Mouse (Mus musculus): ENCODE results near the gene Ptms. TPM values are rescaled to one million over a fixed set of nuclear protein-coding genes. Genes with fewer than 3 reads are reported as not detected.

Gene Ptms
- polyA plus RNA-seq, 1 experiment = 192 TPM

- Histone ChIP-seq H3K4me3 (replicated peaks; ENCODE audit: control insufficient read depth, low read depth, low read length) (no peak overlapping the region), H3K4me1 (ENCODE audit: control insufficient read depth, insufficient read depth, low read length) (no peaks in the 10 kb centered on the region; the same call in 1 of the 2 replicates), H3K27ac (ENCODE audit: control insufficient read depth, insufficient read depth, low read depth, low read length, poor library complexity) (no peak overlapping the region)
- WGBS = 80% methylated on average over 22 of the region's 22 CpGs
- TF ChIP-seq POLR2A (IDR thresholded peaks at IDR 0.05; ENCODE audit: borderline replicate concordance, control insufficient read depth, low read depth, low read length) (no peak), CTCF (IDR thresholded peaks at IDR 0.05; ENCODE audit: control insufficient read depth, insufficient read depth, low read length) (no peak)
These were observed 4.6 kb downstream of the Ptms start for GRCm38 (mm10) chr6:124915160-124915941.

- TF ChIP-seq POLR2A (IDR thresholded peaks at IDR 0.05; ENCODE audit: borderline replicate concordance, control insufficient read depth, low read depth, low read length) (no peak), CTCF (IDR thresholded peaks at IDR 0.05; ENCODE audit: control insufficient read depth, insufficient read depth, low read length) (no peak)
- H3K4me1 ChIP-seq (ENCODE audit: control insufficient read depth, insufficient read depth, low read length) = no peaks in the 10 kb centered on the region; the same call in 1 of the 2 replicates
- H3K27ac ChIP-seq (ENCODE audit: control insufficient read depth, insufficient read depth, low read depth, low read length, poor library complexity) = no peak overlapping the region
- 85% methylated on average over 7 of the region's 7 CpGs for WGBS
- no peak overlapping the region for H3K4me3 ChIP-seq (replicated peaks; ENCODE audit: control insufficient read depth, low read depth, low read length)
These were observed 5.4 kb downstream of the Ptms start for GRCm38 (mm10) chr6:124914511-124914910.

- no peak overlapping the region for H3K4me3 ChIP-seq (replicated peaks; ENCODE audit: control insufficient read depth, low read depth, low read length)
- no peak for TF ChIP-seq CTCF (IDR thresholded peaks at IDR 0.05; ENCODE audit: control insufficient read depth, insufficient read depth, low read length)
- TF ChIP-seq POLR2A (IDR thresholded peaks at IDR 0.05; ENCODE audit: borderline replicate concordance, control insufficient read depth, low read depth, low read length) = no peak
- H3K27ac ChIP-seq (ENCODE audit: control insufficient read depth, insufficient read depth, low read depth, low read length, poor library complexity) = no peak overlapping the region
- WGBS = 78% methylated on average over 14 of the region's 14 CpGs
- H3K4me1 ChIP-seq (ENCODE audit: control insufficient read depth, insufficient read depth, low read length) = no peaks in the 10 kb centered on the region; the same call in none of the 2 replicates
These were observed 6.1 kb downstream of the Ptms start for GRCm38 (mm10) chr6:124913721-124914285.

GRCm38 (mm10) chr6:124913214-124913613, 6.7 kb downstream of the Ptms start:
- H3K4me1 ChIP-seq (ENCODE audit: control insufficient read depth, insufficient read depth, low read length) = no peaks in the 10 kb centered on the region; the same call in none of the 2 replicates

GRCm38 (mm10) chr6:124911533-124912218, 8.2 kb downstream of the Ptms start, which contains the start of gene Lag3:
Lag3 (minus strand) TSS chr6:124911705.
- no peak within 1 kb of the TSS for H3K4me3 ChIP-seq (replicated peaks; ENCODE audit: control insufficient read depth, low read depth, low read length)
- whole genome bisulfite sequencing = 14% methylated on average over 13 of the region's 13 CpGs
- no peak for TF ChIP-seq POLR2A (IDR thresholded peaks at IDR 0.05; ENCODE audit: borderline replicate concordance, control insufficient read depth, low read depth, low read length)
- no peak for TF ChIP-seq CTCF (IDR thresholded peaks at IDR 0.05; ENCODE audit: control insufficient read depth, insufficient read depth, low read length)
- no peak within 1 kb of the TSS for H3K27ac ChIP-seq (ENCODE audit: control insufficient read depth, insufficient read depth, low read depth, low read length, poor library complexity)
- peaks cover 2% of the 10 kb centered on the region for H3K4me1 ChIP-seq (ENCODE audit: control insufficient read depth, insufficient read depth, low read length)

More at GRCm38 (mm10) chr6:124913214-124913613, 6.7 kb downstream of the Ptms start:
- no peak for TF ChIP-seq POLR2A (IDR thresholded peaks at IDR 0.05; ENCODE audit: borderline replicate concordance, control insufficient read depth, low read depth, low read length)
- TF ChIP-seq CTCF (IDR thresholded peaks at IDR 0.05; ENCODE audit: control insufficient read depth, insufficient read depth, low read length) = no peak
- Histone ChIP-seq H3K27ac (ENCODE audit: control insufficient read depth, insufficient read depth, low read depth, low read length, poor library complexity) (no peak overlapping the region), H3K4me3 (replicated peaks; ENCODE audit: control insufficient read depth, low read depth, low read length) (no peak overlapping the region)
- 34% methylated on average over 6 of the region's 6 CpGs for WGBS

GRCm38 (mm10) chr6:124910032-124910431, 9.9 kb downstream of the Ptms start:
- 11% methylated on average over 32 of the region's 32 CpGs for WGBS
- Histone ChIP-seq H3K4me3 (replicated peaks; ENCODE audit: control insufficient read depth, low read depth, low read length) (no peak overlapping the region), H3K27ac (ENCODE audit: control insufficient read depth, insufficient read depth, low read depth, low read length, poor library complexity) (no peak overlapping the region), H3K4me1 (ENCODE audit: control insufficient read depth, insufficient read depth, low read length) (peaks cover 2% of the 10 kb centered on the region)
- TF ChIP-seq CTCF (IDR thresholded peaks at IDR 0.05; ENCODE audit: control insufficient read depth, insufficient read depth, low read length) (no peak), POLR2A (IDR thresholded peaks at IDR 0.05; ENCODE audit: borderline replicate concordance, control insufficient read depth, low read depth, low read length) (no peak)

- Histone ChIP-seq H3K4me1 (ENCODE audit: control insufficient read depth, insufficient read depth, low read length) (peaks cover 2% of the 10 kb centered on the region), H3K27ac (ENCODE audit: control insufficient read depth, insufficient read depth, low read depth, low read length, poor library complexity) (no peak overlapping the region), H3K4me3 (replicated peaks; ENCODE audit: control insufficient read depth, low read depth, low read length) (no peak overlapping the region)
- WGBS = 11% methylated on average over 1 of the region's 1 CpGs
- TF ChIP-seq CTCF (IDR thresholded peaks at IDR 0.05; ENCODE audit: control insufficient read depth, insufficient read depth, low read length) = no peak
- no peak for TF ChIP-seq POLR2A (IDR thresholded peaks at IDR 0.05; ENCODE audit: borderline replicate concordance, control insufficient read depth, low read depth, low read length)
These were observed 12.1 kb downstream of the Ptms start for GRCm38 (mm10) chr6:124907767-124908166.
